Mouse (Mus musculus): ENCODE data around the gene Rxfp4. TPM values are rescaled to one million over a fixed set of nuclear protein-coding genes. Genes with fewer than 3 reads are reported as not detected.
A peak's percentile ranks its signal among the peaks of the same experiment; 100 is the strongest.

The Rxfp4 gene
- total and polyA plus RNA-seq, 2 experiments from 2014 or later, result not detected

DNA sequence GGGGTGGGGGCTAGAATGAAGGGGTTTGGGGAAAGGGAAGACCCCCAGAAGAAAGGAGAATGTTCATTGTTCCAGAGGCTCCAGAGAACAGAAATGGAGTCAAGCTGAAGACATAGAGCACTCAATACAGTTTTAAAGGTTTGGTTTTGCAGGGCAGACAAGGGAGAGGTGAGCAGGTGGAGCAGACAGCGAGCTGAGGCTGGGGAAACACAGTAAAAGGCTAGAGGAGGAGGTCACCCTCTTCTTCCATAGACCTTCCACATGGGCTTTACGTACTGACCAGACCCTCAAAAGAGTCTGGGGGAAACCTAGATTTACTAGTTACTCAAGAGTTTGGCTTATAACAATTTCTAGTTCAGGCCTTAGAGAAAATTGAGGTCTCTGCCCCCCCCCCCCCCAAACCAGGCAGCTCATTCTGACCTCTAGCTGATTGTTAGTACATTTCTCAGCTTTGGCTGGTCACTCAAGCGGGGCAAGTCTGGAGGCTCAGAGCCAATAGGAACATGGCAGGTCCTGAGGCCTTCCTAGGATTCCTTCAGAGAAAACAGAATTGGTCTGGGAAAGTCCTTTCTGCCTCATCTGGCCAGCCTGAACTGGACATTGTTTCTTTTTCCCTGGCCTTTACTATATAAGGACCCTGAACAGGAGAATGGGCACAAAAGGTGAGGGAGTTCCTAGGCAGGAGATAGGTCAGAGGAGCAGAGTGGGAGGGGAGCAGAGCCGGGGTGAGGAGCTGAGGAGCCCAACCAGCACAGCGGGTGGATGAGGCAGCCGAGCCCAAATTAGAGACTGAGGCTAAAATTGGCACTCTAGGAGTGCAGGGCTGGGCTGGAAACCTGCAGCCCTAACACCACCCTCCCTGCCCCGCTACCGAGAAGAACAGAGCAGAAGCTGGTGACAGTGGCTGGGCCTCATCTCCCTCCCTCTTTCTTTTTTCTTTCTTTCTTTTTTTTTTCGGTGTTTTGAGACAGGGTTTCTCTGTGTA lies 33.5 kb downstream of the Rxfp4 start:
- ATAC-seq, result no peak
- WGBS, result 47% methylated on average over 9 of the region's 9 CpGs

DNA sequence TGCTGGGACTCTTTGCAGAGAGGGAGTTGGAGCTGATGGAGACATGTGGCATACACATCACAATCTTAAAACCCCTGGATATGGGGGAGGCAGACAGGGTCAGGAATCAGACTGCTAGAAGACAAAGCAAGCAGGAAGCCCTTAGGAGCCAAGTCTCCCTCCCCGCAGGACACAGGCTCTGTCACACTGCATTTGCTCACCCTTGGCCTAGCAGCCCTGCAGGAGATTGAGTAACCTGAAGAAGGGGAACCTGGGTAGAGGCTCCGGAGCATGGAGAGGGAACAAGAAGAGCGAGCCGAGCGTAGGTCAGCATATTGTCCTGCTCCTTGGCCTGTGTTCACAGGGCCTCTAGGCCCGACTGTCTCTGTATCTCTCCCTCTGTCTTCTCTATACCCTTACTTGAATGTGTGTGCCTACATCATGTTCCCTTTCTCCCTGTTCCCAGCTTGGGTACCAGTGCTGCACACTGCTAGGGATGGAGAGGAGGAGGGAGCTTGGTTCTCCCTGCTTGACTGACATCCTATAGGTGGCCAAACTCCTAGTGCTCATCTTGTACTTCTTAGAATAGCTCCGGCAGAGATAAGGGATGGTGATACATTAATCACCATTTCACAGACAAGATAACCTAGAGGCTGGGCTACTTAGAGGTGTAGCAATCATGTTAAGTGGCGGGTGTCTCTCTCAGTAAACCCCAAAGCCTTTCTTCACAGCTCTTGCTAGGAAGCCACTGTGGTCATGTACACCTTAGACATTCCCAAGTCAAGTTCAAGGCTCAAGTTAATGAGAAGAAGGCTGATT lies 34.7 kb downstream of the Rxfp4 start:
- Histone ChIP-seq H3K4me1 (ENCODE audit: insufficient read depth) (0 out of 2 replicates have a peak, but pooled peaks cover 10% of the 10 kb centered on the region), H3K4me2 (ENCODE audit: low read depth) (no peak overlapping the region), H3K27ac (ENCODE audit: low read depth, low read length) (no peak overlapping the region), H3K4me3 (ENCODE audit: low read depth, low read length) (no peak overlapping the region), H3K9me3 (ENCODE audit: low read length) (no peaks in the 10 kb centered on the region), H3K9ac (no peak overlapping the region), H3K36me3 (ENCODE audit: insufficient read depth) (no peaks in the 10 kb centered on the region), H3K27me3 (ENCODE audit: insufficient read depth, low read length) (no peaks in the 10 kb centered on the region)
- DNase-seq (no peak), ATAC-seq (no peak)
- 79% methylated on average over 8 of the region's 8 CpGs for WGBS
- no peak for TF ChIP-seq CTCF (IDR thresholded peaks at IDR 0.05; ENCODE audit: low read depth)

More for the DNA sequence above, 33.5 kb downstream of the Rxfp4 start:
- H3K4me1 ChIP-seq (ENCODE audit: insufficient read depth), result peaks cover 13% of the 10 kb centered on the region
- TF ChIP-seq CTCF (IDR thresholded peaks at IDR 0.05; ENCODE audit: low read depth), result no peak
- H3K9ac ChIP-seq, result no peak overlapping the region
- no peak for DNase-seq
- H3K27ac ChIP-seq (ENCODE audit: low read depth, low read length), result no peak overlapping the region
- no peaks in the 10 kb centered on the region for H3K9me3 ChIP-seq (ENCODE audit: low read length)
- no peak overlapping the region for H3K4me3 ChIP-seq (ENCODE audit: low read depth, low read length)
- no peaks in the 10 kb centered on the region for H3K27me3 ChIP-seq (ENCODE audit: insufficient read depth, low read length)
- no peaks in the 10 kb centered on the region for H3K36me3 ChIP-seq (ENCODE audit: insufficient read depth)
- H3K4me2 ChIP-seq (ENCODE audit: low read depth), result no peak overlapping the region

GRCm38 (mm10) chr3:88616951-88617500 lies 35.9 kb downstream of the Rxfp4 start:
- H3K9ac ChIP-seq, result no peak overlapping the region
- no peak for TF ChIP-seq CTCF (IDR thresholded peaks at IDR 0.05; ENCODE audit: low read depth)
- ATAC-seq (no peak), DNase-seq (no peak)
- no peak overlapping the region for H3K27ac ChIP-seq (ENCODE audit: low read depth, low read length)
- no peaks in the 10 kb centered on the region for H3K9me3 ChIP-seq (ENCODE audit: low read length)
- H3K4me2 ChIP-seq (ENCODE audit: low read depth), result no peak overlapping the region
- no peaks in the 10 kb centered on the region for H3K27me3 ChIP-seq (ENCODE audit: insufficient read depth, low read length)
- whole genome bisulfite sequencing, result 75% methylated on average over 3 of the region's 3 CpGs
- H3K4me3 ChIP-seq (ENCODE audit: low read depth, low read length), result no peak overlapping the region
- no peaks in the 10 kb centered on the region for H3K36me3 ChIP-seq (ENCODE audit: insufficient read depth)
- 0 out of 2 replicates have a peak, but pooled peaks cover 10% of the 10 kb centered on the region for H3K4me1 ChIP-seq (ENCODE audit: insufficient read depth)

DNA sequence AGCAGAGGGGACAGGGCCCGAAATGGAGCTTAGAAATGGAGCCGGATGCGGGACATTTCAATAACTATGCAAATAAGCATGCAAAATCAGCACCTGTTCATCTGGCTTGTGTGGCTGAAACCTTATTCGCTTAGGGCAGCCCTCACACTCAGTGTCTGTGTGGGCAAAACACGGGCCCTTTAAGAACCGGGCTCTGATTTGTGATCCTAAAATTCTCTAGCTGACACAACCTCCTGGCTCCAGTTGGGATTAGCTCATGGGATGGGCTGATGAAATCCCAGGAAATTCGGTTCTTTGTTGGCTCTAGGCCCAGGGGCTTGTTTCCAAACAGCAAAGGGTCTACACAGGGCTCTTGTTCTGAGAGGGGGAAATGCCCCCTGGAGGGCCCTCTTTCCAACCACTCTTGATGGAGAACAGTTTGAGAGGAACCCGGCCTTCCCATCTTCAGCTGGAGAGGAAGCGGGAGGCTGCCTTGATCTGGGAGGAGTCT lies 37.0 kb downstream of the Rxfp4 start:
- DNase-seq (peak; percentile 69), ATAC-seq (peak; percentile 62)
- H3K27ac ChIP-seq (ENCODE audit: low read depth, low read length), result 0 out of 2 replicates have a peak overlapping the region, but pooled peaks have one; percentile 35
- no peak overlapping the region for H3K4me2 ChIP-seq (ENCODE audit: low read depth)
- H3K27me3 ChIP-seq (ENCODE audit: insufficient read depth, low read length), result no peaks in the 10 kb centered on the region
- no peak for TF ChIP-seq CTCF (IDR thresholded peaks at IDR 0.05; ENCODE audit: low read depth)
- H3K4me1 ChIP-seq (ENCODE audit: insufficient read depth), result 0 out of 2 replicates have a peak, but pooled peaks cover 10% of the 10 kb centered on the region
- no peaks in the 10 kb centered on the region for H3K36me3 ChIP-seq (ENCODE audit: insufficient read depth)
- H3K4me3 ChIP-seq (ENCODE audit: low read depth, low read length), result no peak overlapping the region
- no peaks in the 10 kb centered on the region for H3K9me3 ChIP-seq (ENCODE audit: low read length)
- no peak overlapping the region for H3K9ac ChIP-seq
- 22% methylated on average over 9 of the region's 9 CpGs for WGBS

GRCm38 (mm10) chr3:88615117-88615516 lies 37.8 kb downstream of the Rxfp4 start:
- no peaks in the 10 kb centered on the region for H3K27me3 ChIP-seq (ENCODE audit: insufficient read depth, low read length)
- no peak for TF ChIP-seq CTCF (IDR thresholded peaks at IDR 0.05; ENCODE audit: low read depth)
- no peak overlapping the region for H3K4me3 ChIP-seq (ENCODE audit: low read depth, low read length)
- H3K9me3 ChIP-seq (ENCODE audit: low read length), result no peaks in the 10 kb centered on the region
- no peaks in the 10 kb centered on the region for H3K36me3 ChIP-seq (ENCODE audit: insufficient read depth)
- 0 out of 2 replicates have a peak, but pooled peaks cover 5% of the 10 kb centered on the region for H3K4me1 ChIP-seq (ENCODE audit: insufficient read depth)
- ATAC-seq (no peak), DNase-seq (no peak)
- H3K9ac ChIP-seq, result no peak overlapping the region
- no peak overlapping the region for H3K27ac ChIP-seq (ENCODE audit: low read depth, low read length)
- H3K4me2 ChIP-seq (ENCODE audit: low read depth), result no peak overlapping the region
- 80% methylated on average over 5 of the region's 5 CpGs for WGBS

DNA sequence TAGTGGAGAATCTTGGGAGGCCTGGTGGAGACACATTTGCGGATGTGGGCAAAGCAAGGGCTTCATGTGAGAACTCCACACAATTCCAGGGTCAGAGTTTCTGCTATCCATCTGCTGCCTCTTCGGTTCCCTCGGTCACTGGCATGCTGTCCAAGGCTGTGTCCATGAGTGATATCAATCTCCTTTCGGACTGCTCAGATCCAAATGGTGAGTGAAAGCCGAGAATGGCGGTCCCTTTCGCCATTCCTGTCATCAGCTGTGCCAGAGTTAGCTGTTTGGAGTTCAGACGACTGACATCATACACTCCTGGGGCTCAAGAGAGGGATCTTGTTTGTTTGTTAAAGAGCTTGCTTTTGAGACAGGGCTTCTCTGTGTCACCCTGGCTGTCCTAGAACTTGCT lies 38.5 kb downstream of the Rxfp4 start:
- WGBS, result 78% methylated on average over 8 of the region's 8 CpGs
- ATAC-seq, result no peak
- Histone ChIP-seq H3K4me1 (ENCODE audit: insufficient read depth) (0 out of 2 replicates have a peak, but pooled peaks cover 5% of the 10 kb centered on the region), H3K9ac (no peak overlapping the region), H3K36me3 (ENCODE audit: insufficient read depth) (no peaks in the 10 kb centered on the region), H3K9me3 (ENCODE audit: low read length) (no peaks in the 10 kb centered on the region), H3K4me2 (ENCODE audit: low read depth) (no peak overlapping the region), H3K4me3 (ENCODE audit: low read depth, low read length) (no peak overlapping the region), H3K27me3 (ENCODE audit: insufficient read depth, low read length) (no peaks in the 10 kb centered on the region), H3K27ac (ENCODE audit: low read depth, low read length) (no peak overlapping the region)
- no peak for DNase-seq
- no peak for TF ChIP-seq CTCF (IDR thresholded peaks at IDR 0.05; ENCODE audit: low read depth)

All from forebrain, postnatal 0 days (tissue).